Mouse (Mus musculus): ENCODE data around the gene Nemf. TPM values are rescaled to one million over a fixed set of nuclear protein-coding genes. Genes with fewer than 3 reads are reported as not detected.
"Not testable (repeated sequence)": the region's sequence is repeated elsewhere in the genome, so short reads cannot be mapped to it uniquely, and the experiment has no call there.

The Nemf gene
- polyA plus RNA-seq, 1 experiment from 2014 or later = 78.1 TPM

DNA sequence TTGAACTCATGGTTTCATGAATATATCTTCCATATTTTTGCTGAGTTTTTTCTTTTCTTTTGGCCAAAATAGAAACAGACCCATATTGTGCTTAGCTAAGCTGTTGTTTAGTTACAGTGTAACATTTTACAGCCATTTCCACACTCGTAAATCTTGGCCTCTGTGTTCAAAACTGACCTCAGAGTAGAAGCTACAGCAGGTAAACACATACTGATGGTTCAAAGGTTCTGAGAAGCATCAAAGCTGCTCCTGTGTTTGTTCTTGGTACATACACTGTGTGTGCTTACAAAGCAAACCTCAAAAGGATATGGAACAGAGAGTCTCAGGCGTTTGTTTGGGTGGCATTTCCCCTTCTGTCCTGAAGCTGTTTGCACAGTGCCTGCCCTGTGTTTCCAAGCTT lies 10.6 kb upstream of the Nemf start:
- H3K9me3 ChIP-seq = no peaks in the 10 kb centered on the region
- H3K36me3 ChIP-seq = no peaks in the 10 kb centered on the region
- 63% methylated on average over 2 of the region's 2 CpGs for WGBS
- H3K27me3 ChIP-seq (ENCODE audit: insufficient read depth, poor library complexity, severe bottlenecking) = no peaks in the 10 kb centered on the region
- peaks cover 15% of the 10 kb centered on the region for H3K4me1 ChIP-seq
- H3K4me3 ChIP-seq = no peak overlapping the region
- DNase-seq (ENCODE audit: low spot score) = no peak
- H3K27ac ChIP-seq = no peak overlapping the region

DNA sequence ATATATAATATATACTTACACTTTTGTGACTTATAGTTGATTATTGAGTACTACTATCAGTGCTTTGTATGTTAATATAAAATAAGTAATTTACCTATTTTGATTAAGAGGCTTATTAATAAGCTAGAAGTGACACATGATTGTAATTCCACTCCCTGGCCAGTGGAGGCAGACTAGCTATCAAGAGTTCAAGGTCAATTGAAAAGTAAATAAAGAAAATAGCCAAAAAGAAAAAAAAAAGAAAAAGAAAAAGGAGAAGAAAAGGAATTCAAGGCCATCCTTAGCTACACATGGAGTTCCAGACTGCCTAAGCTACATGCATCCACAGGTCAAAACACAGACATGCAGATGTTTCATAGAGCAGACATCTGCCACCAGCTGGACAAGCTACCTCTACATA lies 9.5 kb upstream of the Nemf start:
- Histone ChIP-seq H3K27me3 (ENCODE audit: insufficient read depth, poor library complexity, severe bottlenecking) (no peaks in the 10 kb centered on the region), H3K36me3 (no peaks in the 10 kb centered on the region), H3K9me3 (no peaks in the 10 kb centered on the region), H3K4me1 (peaks cover 20% of the 10 kb centered on the region; the same call in 1 of the 2 replicates), H3K27ac (no peak overlapping the region), H3K4me3 (no peak overlapping the region)
- no peak for DNase-seq (ENCODE audit: low spot score)

DNA sequence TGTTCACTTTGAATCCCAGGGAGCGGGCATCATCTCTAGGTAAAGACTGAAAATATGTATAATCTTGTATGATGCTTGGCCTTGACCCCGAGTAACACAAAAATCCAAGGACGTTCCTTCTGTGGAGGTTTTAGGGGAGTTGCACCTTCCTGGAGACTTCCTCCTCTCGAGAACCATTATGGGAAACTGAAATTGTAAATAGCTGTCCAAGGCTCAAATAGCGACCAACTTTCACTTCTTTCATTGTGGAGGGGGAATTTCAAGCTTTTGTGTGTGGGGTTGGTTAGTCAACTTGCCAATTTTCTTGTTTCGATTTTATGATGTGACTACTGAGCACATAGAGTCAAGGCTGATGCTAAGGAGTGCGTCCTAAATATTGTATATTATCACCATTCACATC lies 8.8 kb upstream of the Nemf start:
- Histone ChIP-seq H3K4me3 (no peak overlapping the region), H3K27ac (no peak overlapping the region), H3K36me3 (no peaks in the 10 kb centered on the region), H3K9me3 (no peaks in the 10 kb centered on the region), H3K27me3 (ENCODE audit: insufficient read depth, poor library complexity, severe bottlenecking) (no peaks in the 10 kb centered on the region), H3K4me1 (peaks cover 18% of the 10 kb centered on the region; the same call in 1 of the 2 replicates)
- DNase-seq (ENCODE audit: low spot score) = no peak
- 78% methylated on average over 7 of the region's 7 CpGs for WGBS

DNA sequence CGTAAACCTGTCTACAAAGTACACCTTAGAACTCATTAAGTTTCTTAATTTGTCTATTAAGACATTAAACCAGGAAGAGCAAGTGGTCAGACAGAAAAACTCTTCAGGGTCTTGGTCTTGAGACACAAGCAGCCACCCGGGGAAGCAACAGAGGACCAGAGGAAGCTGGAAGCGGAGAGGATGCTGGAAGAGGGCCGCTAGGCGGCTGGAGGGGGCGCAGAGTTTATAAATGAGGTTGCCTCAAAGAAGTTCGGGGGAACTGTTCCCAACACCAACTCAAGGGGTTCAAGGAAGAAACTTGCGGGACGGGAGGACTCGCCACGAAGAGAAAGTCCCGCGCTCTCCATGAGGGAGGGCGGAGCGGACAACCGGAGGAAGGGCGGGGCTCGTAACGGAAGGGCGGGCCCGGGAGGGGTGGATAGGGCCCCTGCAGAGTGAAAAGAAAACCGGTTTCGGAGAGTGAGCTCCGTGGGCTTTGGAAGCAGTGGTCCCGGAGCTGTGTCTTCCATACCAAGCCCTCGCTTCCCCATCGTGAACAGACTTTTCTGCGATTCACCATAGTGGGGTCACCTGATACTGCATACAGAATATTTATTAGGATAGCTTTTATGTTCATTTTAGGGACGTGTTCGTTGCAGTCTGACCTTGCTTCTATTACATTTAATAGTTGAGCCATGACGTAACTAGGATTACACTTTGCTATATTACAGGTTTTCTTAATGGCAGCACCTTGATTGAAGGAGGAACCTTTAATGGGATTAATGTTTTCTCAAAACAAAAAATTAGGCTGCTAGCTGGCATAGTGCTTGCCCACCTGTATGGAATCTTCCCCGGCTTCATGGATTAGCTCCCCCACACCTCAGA lies 7.2 kb upstream of the Nemf start:
- 5% methylated on average over 32 of the region's 32 CpGs for WGBS

DNA sequence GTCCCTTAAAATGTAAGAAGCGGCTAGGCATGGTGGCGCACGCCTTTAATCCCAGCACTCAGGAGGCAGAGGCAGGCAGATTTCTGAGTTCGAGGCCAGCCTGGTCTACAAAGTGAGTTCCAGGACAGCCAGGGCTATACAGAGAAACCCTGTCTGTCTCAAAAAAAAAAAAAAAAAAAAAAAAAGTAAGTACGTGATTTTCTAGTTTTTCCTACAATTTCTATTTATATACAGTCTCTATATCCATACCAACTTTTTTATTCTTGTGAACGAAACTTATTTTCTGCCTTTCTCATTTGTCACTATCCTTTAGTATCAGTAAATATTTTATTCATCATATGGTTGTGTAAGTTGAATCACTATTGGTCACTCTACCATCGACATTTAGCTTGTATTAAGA lies 6.1 kb upstream of the Nemf start:
- WGBS = 91% methylated on average over 7 of the region's 7 CpGs
- not testable (repeated sequence) for H3K27ac ChIP-seq; DNase-seq (ENCODE audit: low spot score); H3K4me3 ChIP-seq; H3K36me3 ChIP-seq; H3K9me3 ChIP-seq; H3K27me3 ChIP-seq (ENCODE audit: insufficient read depth, poor library complexity, severe bottlenecking)
- peaks cover 16% of the 10 kb centered on the region; the same call in 1 of the 2 replicates for H3K4me1 ChIP-seq

More for the DNA sequence above, 7.2 kb upstream of the Nemf start:
- peak; percentile 92 for DNase-seq (ENCODE audit: low spot score)
- peak overlapping the region; percentile 90 for H3K27ac ChIP-seq
- H3K4me1 ChIP-seq = peaks cover 16% of the 10 kb centered on the region; the same call in 1 of the 2 replicates
- H3K27me3 ChIP-seq (ENCODE audit: insufficient read depth, poor library complexity, severe bottlenecking) = no peaks in the 10 kb centered on the region
- H3K36me3 ChIP-seq = no peaks in the 10 kb centered on the region
- H3K4me3 ChIP-seq = peak overlapping the region; percentile 68
- H3K9me3 ChIP-seq = no peaks in the 10 kb centered on the region

DNA sequence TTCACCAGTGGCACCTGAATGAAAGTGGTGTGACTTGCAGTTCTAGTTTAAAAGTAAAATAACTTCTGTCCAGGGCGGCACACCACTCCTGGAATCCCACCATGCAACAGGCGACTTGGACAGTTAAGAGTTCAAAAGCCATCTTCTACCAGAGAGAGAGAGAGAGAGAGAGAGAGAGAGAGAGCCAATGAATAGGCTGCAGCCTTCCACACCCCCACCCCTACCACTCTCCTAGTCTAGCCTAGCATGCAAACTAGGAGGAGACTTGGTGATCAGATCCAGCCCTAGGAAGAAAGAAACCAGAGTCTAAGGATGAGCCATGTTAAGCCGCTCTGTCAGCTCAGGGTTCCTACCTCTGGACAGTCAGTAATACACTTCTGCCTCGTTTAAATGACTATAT lies 5.4 kb upstream of the Nemf start:
- Histone ChIP-seq H3K4me1 (peaks cover 16% of the 10 kb centered on the region; the same call in 1 of the 2 replicates), H3K9me3 (no peaks in the 10 kb centered on the region), H3K27ac (peak overlapping the region; percentile 90), H3K27me3 (ENCODE audit: insufficient read depth, poor library complexity, severe bottlenecking) (no peaks in the 10 kb centered on the region), H3K36me3 (no peaks in the 10 kb centered on the region), H3K4me3 (peak overlapping the region; percentile 67)
- WGBS = 47% methylated on average over 4 of the region's 4 CpGs
- no peak for DNase-seq (ENCODE audit: low spot score)

DNA sequence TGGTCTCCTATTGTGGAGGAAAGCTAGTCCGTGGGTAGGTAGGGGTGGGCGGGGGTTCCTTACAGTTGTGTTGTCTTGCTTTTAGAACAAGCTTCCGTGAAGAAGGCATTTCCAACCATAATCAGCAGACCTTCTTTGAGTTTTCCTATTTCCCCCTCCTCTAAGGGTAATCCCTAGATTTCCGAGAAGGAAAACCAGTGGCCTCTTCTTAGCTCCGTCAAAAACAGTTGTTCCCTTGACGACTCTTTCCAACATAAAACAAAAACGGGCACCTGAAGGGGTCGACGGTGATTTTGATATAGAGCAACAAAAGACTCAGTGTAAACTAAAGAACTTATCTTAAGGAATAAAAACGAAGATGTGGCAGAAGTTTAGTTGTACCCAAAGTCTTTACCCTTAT lies 5.0 kb upstream of the Nemf start:
- Histone ChIP-seq H3K27ac (peak overlapping the region; percentile 90), H3K36me3 (no peaks in the 10 kb centered on the region), H3K4me1 (peaks cover 16% of the 10 kb centered on the region; the same call in 1 of the 2 replicates), H3K9me3 (no peaks in the 10 kb centered on the region), H3K4me3 (peak overlapping the region; percentile 67), H3K27me3 (ENCODE audit: insufficient read depth, poor library complexity, severe bottlenecking) (no peaks in the 10 kb centered on the region)
- no peak for DNase-seq (ENCODE audit: low spot score)
- 6% methylated on average over 10 of the region's 10 CpGs for WGBS

DNA sequence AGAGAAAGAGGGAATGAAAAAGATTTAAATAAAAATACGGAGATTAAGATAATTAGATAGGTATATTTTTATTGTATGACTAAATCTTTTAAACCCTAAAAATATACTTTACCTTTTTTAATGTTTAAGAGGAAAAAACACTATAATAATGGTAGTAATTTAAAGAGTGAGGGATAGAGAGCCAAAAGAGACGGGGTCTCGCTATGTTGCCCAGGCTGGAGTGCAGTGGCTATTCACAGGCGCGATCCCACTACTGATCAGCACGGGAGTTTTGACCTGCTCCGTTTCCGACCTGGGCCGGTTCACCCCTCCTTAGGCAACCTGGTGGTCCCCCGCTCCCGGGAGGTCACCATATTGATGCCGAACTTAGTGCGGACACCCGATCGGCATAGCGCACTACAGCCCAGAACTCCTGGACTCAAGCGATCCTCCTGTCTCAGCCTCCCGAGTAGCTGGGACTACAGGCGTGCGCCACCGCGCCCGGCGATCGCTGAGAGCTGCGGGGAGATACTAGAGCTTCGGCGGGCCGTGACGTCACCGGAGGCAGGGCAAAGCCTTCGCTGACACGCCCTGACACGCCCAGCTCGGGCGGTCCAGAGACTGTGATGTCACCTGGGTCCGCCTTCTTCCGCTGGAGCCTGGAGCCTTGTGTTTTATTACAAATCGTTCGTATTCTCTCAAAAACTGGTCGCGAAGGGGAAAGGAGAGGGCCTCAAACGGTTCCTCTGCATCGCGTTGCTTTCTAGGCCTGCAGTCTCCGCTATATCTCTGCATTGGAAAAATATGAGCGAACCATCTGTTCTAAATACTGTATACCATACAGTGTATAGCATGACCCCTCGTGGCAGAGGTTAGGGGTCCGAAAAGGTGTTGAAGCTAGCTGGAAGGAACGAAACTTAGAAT lies 4.3 kb upstream of the Nemf start:
- peak overlapping the region; percentile 90 for H3K27ac ChIP-seq
- H3K27me3 ChIP-seq (ENCODE audit: insufficient read depth, poor library complexity, severe bottlenecking); H3K9me3 ChIP-seq; H3K36me3 ChIP-seq: not testable (repeated sequence)
- peaks cover 16% of the 10 kb centered on the region; the same call in 1 of the 2 replicates for H3K4me1 ChIP-seq
- H3K4me3 ChIP-seq = peak overlapping the region; percentile 67
- under 1% methylated on average over 41 of the region's 50 CpGs for WGBS
- peak; percentile 99 for DNase-seq (ENCODE audit: low spot score)

DNA sequence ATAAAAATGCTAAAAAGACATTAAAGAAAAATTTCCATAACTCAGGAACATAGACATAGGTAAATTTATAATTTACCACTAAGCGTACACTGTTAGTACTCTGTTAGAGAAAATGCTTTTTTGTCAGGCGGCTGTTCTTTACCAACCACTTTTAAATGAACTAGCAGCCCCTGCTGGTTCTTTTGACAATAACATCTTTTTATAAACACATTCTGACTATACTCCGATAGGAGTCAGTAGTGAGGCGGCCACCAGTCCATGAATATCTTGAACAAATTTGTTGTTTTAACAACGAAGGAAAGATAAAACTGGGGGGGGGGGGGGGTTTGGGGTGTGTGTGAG lies 3.7 kb upstream of the Nemf start:
- H3K36me3 ChIP-seq = no peaks in the 10 kb centered on the region
- peaks cover 16% of the 10 kb centered on the region; the same call in 1 of the 2 replicates for H3K4me1 ChIP-seq
- no peak overlapping the region for H3K27ac ChIP-seq
- WGBS = 14% methylated on average over 5 of the region's 5 CpGs
- H3K9me3 ChIP-seq = no peaks in the 10 kb centered on the region
- no peaks in the 10 kb centered on the region for H3K27me3 ChIP-seq (ENCODE audit: insufficient read depth, poor library complexity, severe bottlenecking)
- H3K4me3 ChIP-seq = no peak overlapping the region
- no peak for DNase-seq (ENCODE audit: low spot score)

DNA sequence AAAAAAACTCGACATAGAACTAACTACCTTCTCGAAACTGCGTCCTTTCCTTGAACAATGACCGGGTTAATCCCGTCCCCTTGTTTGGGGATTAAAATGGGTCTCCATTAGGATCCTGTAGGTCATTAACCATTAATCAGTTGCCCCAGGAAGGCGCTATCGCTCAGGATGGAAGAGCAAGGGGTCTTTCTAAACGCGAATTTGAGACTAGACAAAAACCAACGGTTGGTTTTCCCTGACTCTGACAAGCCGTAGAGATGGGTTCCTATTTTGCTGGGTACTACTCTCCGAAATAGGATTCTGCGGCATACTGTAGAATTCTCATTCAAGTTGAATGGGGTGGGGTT lies 308 bp upstream of the Nemf start:
- H3K4me3 ChIP-seq = peak overlapping the region; percentile 97
- H3K27ac ChIP-seq = peak overlapping the region; percentile 93
- DNase-seq (ENCODE audit: low spot score) = no peak
- 7% methylated on average over 13 of the region's 13 CpGs for WGBS
- H3K36me3 ChIP-seq = peaks cover 27% of the 10 kb centered on the region
- H3K27me3 ChIP-seq (ENCODE audit: insufficient read depth, poor library complexity, severe bottlenecking) = no peaks in the 10 kb centered on the region
- peaks cover 5% of the 10 kb centered on the region; the same call in 1 of the 2 replicates for H3K4me1 ChIP-seq
- no peaks in the 10 kb centered on the region for H3K9me3 ChIP-seq

DNA sequence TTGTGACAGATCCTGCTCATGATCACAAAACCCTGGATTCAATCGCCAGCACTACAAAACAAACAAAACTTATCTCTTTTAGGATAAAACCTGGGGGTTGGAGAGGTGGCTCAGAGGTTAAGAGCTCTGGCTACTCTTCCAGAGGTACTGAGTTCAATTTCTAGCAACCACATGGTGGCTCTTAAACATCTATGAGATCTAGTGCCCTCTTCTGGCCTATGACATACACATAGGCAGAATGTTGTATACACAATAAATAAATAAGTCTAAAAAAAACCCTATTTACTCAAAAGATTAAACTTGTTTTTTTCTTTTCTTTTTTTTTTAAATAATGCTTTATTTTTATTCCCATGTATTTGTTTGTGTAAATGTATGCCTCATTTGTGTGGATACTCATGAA lies 5.3 kb downstream of the Nemf start:
- Histone ChIP-seq H3K4me3 (no peak overlapping the region), H3K27ac (no peak overlapping the region), H3K9me3 (no peaks in the 10 kb centered on the region), H3K27me3 (ENCODE audit: insufficient read depth, poor library complexity, severe bottlenecking) (no peaks in the 10 kb centered on the region), H3K36me3 (peaks cover 68% of the 10 kb centered on the region), H3K4me1 (no peaks in the 10 kb centered on the region; the same call in 1 of the 2 replicates)
- WGBS = 63% methylated on average over 1 of the region's 1 CpGs
- no peak for DNase-seq (ENCODE audit: low spot score)

DNA sequence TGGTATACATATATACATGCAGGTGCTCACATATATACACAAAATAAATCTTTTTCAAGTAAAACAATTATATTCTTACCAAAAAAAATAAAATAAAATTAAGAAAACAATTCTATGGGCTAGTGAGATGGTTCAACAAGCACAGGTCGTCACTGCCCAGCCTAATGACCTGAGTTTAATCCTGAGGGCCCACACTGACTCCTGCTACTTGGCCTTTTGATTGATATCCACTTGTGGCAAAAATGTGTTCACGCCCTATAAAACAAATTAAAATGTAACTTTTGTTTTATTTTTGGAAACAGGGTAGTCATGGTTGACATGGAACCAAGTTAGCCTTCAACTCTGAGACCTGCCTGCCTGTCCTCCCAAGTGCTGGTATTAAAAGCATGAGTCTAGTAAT lies 7.0 kb downstream of the Nemf start:
- no peak overlapping the region for H3K27ac ChIP-seq
- DNase-seq (ENCODE audit: low spot score) = no peak
- H3K4me1 ChIP-seq = no peaks in the 10 kb centered on the region
- no peaks in the 10 kb centered on the region for H3K9me3 ChIP-seq
- no peak overlapping the region for H3K4me3 ChIP-seq
- H3K27me3 ChIP-seq (ENCODE audit: insufficient read depth, poor library complexity, severe bottlenecking) = no peaks in the 10 kb centered on the region
- WGBS = 89% methylated on average over 2 of the region's 2 CpGs
- H3K36me3 ChIP-seq = peaks cover 80% of the 10 kb centered on the region

DNA sequence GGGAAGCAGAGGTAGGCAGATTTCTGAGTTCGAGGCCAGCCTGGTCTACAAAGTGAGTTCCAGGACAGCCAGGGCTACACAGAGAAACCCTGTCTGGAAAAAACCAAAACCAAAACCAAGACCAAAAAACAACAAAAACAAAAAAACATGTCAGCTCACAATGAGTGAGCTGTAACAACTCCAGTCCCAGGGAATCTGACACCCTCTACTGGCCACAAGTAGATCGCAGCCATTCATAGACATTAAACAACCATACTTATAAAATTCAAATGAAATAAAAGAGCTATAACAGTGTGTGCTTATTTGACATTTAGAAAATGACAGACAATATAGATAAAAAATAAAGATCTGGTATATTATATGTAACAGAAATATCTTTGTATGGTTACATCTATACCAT lies 23.4 kb downstream of the Nemf start:
- no peak for DNase-seq (ENCODE audit: low spot score)
- Histone ChIP-seq H3K9me3 (no peaks in the 10 kb centered on the region), H3K27ac (no peak overlapping the region), H3K4me3 (no peak overlapping the region), H3K36me3 (peaks cover 82% of the 10 kb centered on the region), H3K27me3 (ENCODE audit: insufficient read depth, poor library complexity, severe bottlenecking) (no peaks in the 10 kb centered on the region), H3K4me1 (no peaks in the 10 kb centered on the region)
- WGBS = 88% methylated on average over 2 of the region's 2 CpGs
